Mouse (Mus musculus) olfactory bulb, adult 2 months (tissue): ENCODE measurements around the gene Ppp1r11.

Source experiments
- CTCF ChIP-seq: fragments of 200-500 bp; IDR thresholded peaks from 2 replicates; pipeline ENCODE4 v1.5.1; 2012; ENCODE audit warnings: low read depth, mild to moderate bottlenecking, low read length, moderate library complexity; ENCODE audit not compliant: insufficient read depth
- POLR2A ChIP-seq: fragments of 200-500 bp; IDR thresholded peaks from 2 replicates; pipeline ENCODE4 v1.6.1; 2012; ENCODE audit warnings: mild to moderate bottlenecking, low read depth, low read length, moderate library complexity; ENCODE audit not compliant: insufficient read depth

GRCm38 (mm10) chr17:36912031-36912430 lies 39.5 kb downstream of the Ppp1r11 start:
- TF ChIP-seq POLR2A: no peak
- no peak for TF ChIP-seq CTCF
